26 mouse cellular contexts compared by ENCODE assay signal in the genomic region with DNA sequence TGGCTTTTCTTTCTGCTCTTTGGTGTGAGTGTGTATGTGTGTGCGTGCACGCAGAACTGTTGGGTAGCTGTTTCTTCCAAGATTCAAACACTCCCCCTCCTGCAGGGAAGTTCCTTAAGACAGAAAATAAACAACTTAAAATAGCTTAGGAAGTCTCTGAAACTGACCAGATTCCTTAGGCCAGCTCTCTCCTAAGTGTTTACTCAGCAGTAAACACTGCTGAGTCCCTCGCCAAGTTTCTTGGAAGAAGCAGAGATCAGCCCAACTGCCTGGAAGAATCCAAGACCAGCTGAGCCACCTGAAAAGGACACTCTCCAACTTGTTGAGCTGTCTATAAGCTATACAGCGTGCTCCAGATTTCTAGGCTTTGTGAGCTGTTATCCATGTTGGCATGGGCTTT. TPM values are rescaled to one million over a fixed set of nuclear protein-coding genes. Genes with fewer than 3 reads are reported as not detected.
A peak's percentile ranks its signal among the peaks of the same experiment; 100 is the strongest.
DNase-seq lines count a peak whose midpoint lies in the region; ATAC-seq and TF ChIP-seq lines count a peak whose summit lies in the region.
"Had no signal": no experiment of that assay in that cellular context is flagged by ENCODE, and none has a peak within 500 bp of the region (broad histone marks: within the 10 kb centered on the region; RNA-seq: fewer than 3 reads in every experiment).

No protein-coding gene starts in this region.

- 40% methylated on average over 4 of the region's 4 CpGs for WGBS in intestine, embryonic 15.5 days
- WGBS in intestine, postnatal 0 days = 47% methylated on average over 4 of the region's 4 CpGs
- 32% methylated on average over 4 of the region's 4 CpGs for WGBS in lung, embryonic 15.5 days
- WGBS in lung, adult 2 months = 45% methylated on average over 4 of the region's 4 CpGs
- WGBS in stomach, postnatal 0 days = 44% methylated on average over 4 of the region's 4 CpGs
- 78% methylated on average over 4 of the region's 4 CpGs for WGBS in hindbrain, postnatal 0 days

- H3K27me3 ChIP-seq in intestine, embryonic 15.5 days (replicated peaks) = no peaks in the 10 kb centered on the region; the same call in 1 of the 2 replicates
- H3K27me3 ChIP-seq in intestine, postnatal 0 days (replicated peaks; ENCODE audit: control insufficient read depth, insufficient read depth, low read length) = no peaks in the 10 kb centered on the region
- peaks cover 9% of the 10 kb centered on the region; the same call in 1 of the 2 replicates for H3K27me3 ChIP-seq in lung, embryonic 15.5 days
- H3K27me3 ChIP-seq in stomach, postnatal 0 days (ENCODE audit: control insufficient read depth, insufficient read depth, low read length) = no peaks in the 10 kb centered on the region
- no peaks in the 10 kb centered on the region for H3K27me3 ChIP-seq in hindbrain, postnatal 0 days (ENCODE audit: insufficient read depth, low read length)
- H3K27me3 ChIP-seq: forebrain, embryonic 15.5 days had no signal

- H3K4me1 ChIP-seq in intestine, embryonic 15.5 days (replicated peaks) = no peaks in the 10 kb centered on the region
- no peaks in the 10 kb centered on the region for H3K4me1 ChIP-seq in intestine, postnatal 0 days (replicated peaks; ENCODE audit: control insufficient read depth, insufficient read depth, low read length)
- no peaks in the 10 kb centered on the region for H3K4me1 ChIP-seq in lung, embryonic 15.5 days
- peaks cover 3% of the 10 kb centered on the region; the same call in 1 of the 2 replicates for H3K4me1 ChIP-seq in lung, adult 2 months (ENCODE audit: control insufficient read depth, insufficient read depth, low read length)
- no peaks in the 10 kb centered on the region for H3K4me1 ChIP-seq in stomach, postnatal 0 days (replicated peaks; ENCODE audit: control insufficient read depth, insufficient read depth)
- H3K4me1 ChIP-seq in hindbrain, postnatal 0 days (ENCODE audit: insufficient read depth, low read length) = no peaks in the 10 kb centered on the region
- H3K4me1 ChIP-seq: embryonic facial prominence, embryonic 12.5 days; forebrain, embryonic 10.5 days; heart, embryonic 10.5 days; limb, embryonic 12.5 days; liver, embryonic 12.5 days; midbrain, embryonic 12.5 days; neural tube, embryonic 13.5 days had no signal

- TF ChIP-seq EP300 in stomach, postnatal 0 days (optimal IDR thresholded peaks at IDR 0.05) = no peak

- ATAC-seq in intestine, embryonic 15.5 days = peak; percentile 43; the same call in 1 of the 2 replicates
- no peak for ATAC-seq in intestine, postnatal 0 days
- peak; percentile 70; the same call in 1 of the 2 replicates for ATAC-seq in lung, embryonic 15.5 days (ENCODE audit: borderline replicate concordance, extremely low read depth, low FRiP score, low TSS enrichment)
- peak; percentile 26; the same call in 1 of the 2 replicates for ATAC-seq in stomach, postnatal 0 days (ENCODE audit: low FRiP score, low TSS enrichment)
- ATAC-seq in activated CD4-positive, CD25-positive, alpha-beta regulatory T cell, adult 4 months = no peak
- no peak for ATAC-seq in hindbrain, postnatal 0 days
- ATAC-seq: forebrain, embryonic 15.5 days; liver, embryonic 12.5 days; liver, postnatal 0 days had no signal

- no peak overlapping the region for H3K4me3 ChIP-seq in intestine, embryonic 15.5 days (replicated peaks)
- no peak overlapping the region for H3K4me3 ChIP-seq in intestine, postnatal 0 days (ENCODE audit: low read depth, low read length)
- no peak overlapping the region for H3K4me3 ChIP-seq in lung, embryonic 15.5 days
- H3K4me3 ChIP-seq in lung, adult 2 months (replicated peaks; ENCODE audit: extremely low read depth, low read depth, low read length) = no peak overlapping the region
- no peak overlapping the region for H3K4me3 ChIP-seq in stomach, postnatal 0 days (ENCODE audit: low read depth, low read length)
- H3K4me3 ChIP-seq in hindbrain, postnatal 0 days (ENCODE audit: low read length) = no peak overlapping the region
- H3K4me3 ChIP-seq: embryonic facial prominence, embryonic 12.5 days; forebrain, embryonic 10.5 days; forebrain, embryonic 15.5 days; heart, embryonic 10.5 days; heart, embryonic 15.5 days; limb, embryonic 12.5 days; liver, embryonic 12.5 days; midbrain, embryonic 12.5 days; neural tube, embryonic 13.5 days had no signal

- TF ChIP-seq POLR2A in lung, adult 2 months (IDR thresholded peaks at IDR 0.05; ENCODE audit: borderline replicate concordance, extremely low read depth, low read depth, low read length) = no peak

- TF ChIP-seq CTCF in intestine, postnatal 0 days (IDR thresholded peaks at IDR 0.05; ENCODE audit: low read depth) = no peak
- TF ChIP-seq CTCF in lung, adult 2 months (IDR thresholded peaks at IDR 0.05; ENCODE audit: insufficient read depth, low read length) = no peak
- TF ChIP-seq CTCF in stomach, postnatal 0 days (IDR thresholded peaks at IDR 0.05; ENCODE audit: low read depth) = no peak
- no peak for TF ChIP-seq CTCF in hindbrain, postnatal 0 days (IDR thresholded peaks at IDR 0.05; ENCODE audit: low read depth)

- DNase-seq in lung, adult 2 months = no peak
- DNase-seq in lung, postnatal 10 days = peak; percentile 24
- no peak for DNase-seq in stomach, postnatal 0 days (ENCODE audit: low spot score)
- no peak for DNase-seq in hindbrain, postnatal 0 days (ENCODE audit: low spot score)
- DNase-seq: adrenal gland, adult 2 months; cerebellum, adult 8-10 months; cerebellum, postnatal 36 days; gastrocnemius, postnatal 25 days; heart, adult 11 months; kidney, postnatal 14 days; liver, postnatal 0 days; right cerebral cortex, postnatal 4 days; thymus, postnatal 14 days had no signal

- no peak overlapping the region for H3K4me2 ChIP-seq in intestine, embryonic 15.5 days (replicated peaks)
- H3K4me2 ChIP-seq in intestine, postnatal 0 days (replicated peaks; ENCODE audit: low read depth) = no peak overlapping the region
- H3K4me2 ChIP-seq in lung, embryonic 15.5 days = no peak overlapping the region
- no peak overlapping the region for H3K4me2 ChIP-seq in stomach, postnatal 0 days (replicated peaks; ENCODE audit: low read depth)
- H3K4me2 ChIP-seq in hindbrain, postnatal 0 days (ENCODE audit: low read depth, low read length) = no peak overlapping the region
- H3K4me2 ChIP-seq: embryonic facial prominence, embryonic 12.5 days; forebrain, embryonic 15.5 days; heart, embryonic 15.5 days; limb, embryonic 12.5 days; liver, embryonic 12.5 days; midbrain, embryonic 12.5 days; neural tube, embryonic 13.5 days had no signal

- H3K27ac ChIP-seq in intestine, embryonic 15.5 days = no peak overlapping the region
- no peak overlapping the region for H3K27ac ChIP-seq in intestine, postnatal 0 days (ENCODE audit: low read depth, low read length)
- H3K27ac ChIP-seq in lung, embryonic 15.5 days = no peak overlapping the region
- no peak overlapping the region for H3K27ac ChIP-seq in stomach, postnatal 0 days (replicated peaks)
- H3K27ac ChIP-seq in hindbrain, postnatal 0 days = no peak overlapping the region
- H3K27ac ChIP-seq: embryonic facial prominence, embryonic 12.5 days; forebrain, embryonic 10.5 days; forebrain, embryonic 15.5 days; heart, embryonic 10.5 days; heart, embryonic 15.5 days; limb, embryonic 12.5 days; liver, embryonic 12.5 days; midbrain, embryonic 12.5 days; neural tube, embryonic 13.5 days had no signal

- no peaks in the 10 kb centered on the region for H3K36me3 ChIP-seq in intestine, embryonic 15.5 days
- no peaks in the 10 kb centered on the region for H3K36me3 ChIP-seq in intestine, postnatal 0 days (ENCODE audit: control insufficient read depth, insufficient read depth)
- H3K36me3 ChIP-seq in lung, embryonic 15.5 days = no peaks in the 10 kb centered on the region
- no peaks in the 10 kb centered on the region for H3K36me3 ChIP-seq in stomach, postnatal 0 days (ENCODE audit: control insufficient read depth, insufficient read depth, low read length)
- H3K36me3 ChIP-seq in hindbrain, postnatal 0 days (ENCODE audit: insufficient read depth, low read length) = no peaks in the 10 kb centered on the region
- H3K36me3 ChIP-seq: embryonic facial prominence, embryonic 12.5 days; forebrain, embryonic 10.5 days; forebrain, embryonic 15.5 days; heart, embryonic 10.5 days; heart, embryonic 15.5 days; limb, embryonic 12.5 days; liver, embryonic 12.5 days; midbrain, embryonic 12.5 days; neural tube, embryonic 13.5 days had no signal

- no peaks in the 10 kb centered on the region for H3K9me3 ChIP-seq in intestine, embryonic 15.5 days
- H3K9me3 ChIP-seq in intestine, postnatal 0 days (ENCODE audit: control insufficient read depth) = no peaks in the 10 kb centered on the region
- H3K9me3 ChIP-seq in lung, embryonic 15.5 days = no peaks in the 10 kb centered on the region
- H3K9me3 ChIP-seq in stomach, postnatal 0 days (ENCODE audit: control insufficient read depth, low read length) = no peaks in the 10 kb centered on the region
- no peaks in the 10 kb centered on the region for H3K9me3 ChIP-seq in hindbrain, postnatal 0 days (ENCODE audit: low read length)
- H3K9me3 ChIP-seq: embryonic facial prominence, embryonic 12.5 days; forebrain, embryonic 10.5 days; forebrain, embryonic 15.5 days; heart, embryonic 10.5 days; heart, embryonic 15.5 days; limb, embryonic 12.5 days; liver, embryonic 12.5 days; midbrain, embryonic 12.5 days; neural tube, embryonic 13.5 days had no signal

- H3K9ac ChIP-seq in intestine, embryonic 15.5 days = no peak overlapping the region
- no peak overlapping the region for H3K9ac ChIP-seq in intestine, postnatal 0 days (ENCODE audit: low read depth, low read length)
- H3K9ac ChIP-seq in lung, embryonic 15.5 days = no peak overlapping the region
- H3K9ac ChIP-seq in stomach, postnatal 0 days (ENCODE audit: low read length) = no peak overlapping the region
- no peak overlapping the region for H3K9ac ChIP-seq in hindbrain, postnatal 0 days (replicated peaks; ENCODE audit: low read length)
- H3K9ac ChIP-seq: embryonic facial prominence, embryonic 12.5 days; forebrain, embryonic 15.5 days; heart, embryonic 15.5 days; limb, embryonic 12.5 days; liver, embryonic 12.5 days; liver, postnatal 0 days; midbrain, embryonic 12.5 days; neural tube, embryonic 13.5 days had no signal

RNA-seq across cellular contexts. Expression of gene Hdac8, which starts 4.0 kb away (rescaled TPM):
- polyA plus RNA-seq in intestine, embryonic 15.5 days (2015; fragmentation: Nextera tagmentation; extraction: Ambion mirVana) = 8.3 and 8.7 TPM in 2 replicates
- polyA plus RNA-seq in intestine, postnatal 0 days (2015; fragmentation: Nextera tagmentation; extraction: Ambion mirVana) = 5.5 and 6.9 TPM in 2 replicates
- polyA plus RNA-seq in lung, embryonic 15.5 days (2015; fragmentation: Nextera tagmentation; extraction: Ambion mirVana) = 11.8 and 12.1 TPM in 2 replicates
- 3.2 and 4.4 TPM in 2 replicates for polyA plus RNA-seq in lung, adult 2 months (2012; rRNA removed)
- 5.7 and 6.0 TPM in 2 replicates for polyA plus RNA-seq in stomach, postnatal 0 days (2015; fragmentation: Nextera tagmentation; extraction: Ambion mirVana)
- polyA plus RNA-seq in activated CD4-positive, CD25-positive, alpha-beta regulatory T cell, adult 4 months (2017; shearing (Covaris generic)) = 10 to 100 TPM in 1 of 2 experiments, 1 to 10 TPM in 1; 9.7 to 10.0 TPM
- 14.7 and 17.9 TPM in 2 replicates for total RNA-seq in hindbrain, postnatal 0 days (2014; rRNA removed)
- 13.0 and 14.8 TPM in 2 replicates for polyA plus RNA-seq in hindbrain, postnatal 0 days (2015; fragmentation: Nextera tagmentation; extraction: Ambion mirVana)

Comparison
In these comparisons a context has a peak if more than half of its experiments do, and no peak if none do; other contexts are left out.
1. ATAC-seq: peak in intestine, embryonic 15.5 days (single experiment), lung, embryonic 15.5 days (single experiment) and stomach, postnatal 0 days (single experiment); none in intestine, postnatal 0 days (single experiment), activated CD4-positive, CD25-positive, alpha-beta regulatory T cell, adult 4 months (single experiment) and hindbrain, postnatal 0 days (single experiment).